Mouse (Mus musculus) embryo, embryonic 10 days (tissue): ENCODE data around the gene Slc22a18.
A peak's percentile ranks its signal among the peaks of the same experiment; 100 is the strongest.

Experiments used
- DNase-seq: peaks from one replicate; pipeline ENCODE4 v3.0.0-alpha.2; 2015; ENCODE audit warnings: low spot score

The Slc22a18 gene

GRCm38 (mm10) chr7:143473347-143474101, at the start of gene Slc22a18:
Gene Slc22a18, plus strand, starts transcription at chr7:143473736.
- no peak for DNase-seq

- DNase-seq = peak; percentile 86
Measured at GRCm38 (mm10) chr7:143428142-143428813, 45.3 kb upstream of the Slc22a18 start.

GRCm38 (mm10) chr7:143428814-143429499, 44.6 kb upstream of the Slc22a18 start:
- DNase-seq = peak; percentile 56

GRCm38 (mm10) chr7:143432631-143433030, 40.9 kb upstream of the Slc22a18 start:
- DNase-seq = no peak

- DNase-seq = no peak
Measured at GRCm38 (mm10) chr7:143433331-143433730, 40.2 kb upstream of the Slc22a18 start.

- no peak for DNase-seq
Measured at GRCm38 (mm10) chr7:143437231-143437893, 36.2 kb upstream of the Slc22a18 start.

- DNase-seq = peak; percentile 68
Measured at GRCm38 (mm10) chr7:143437894-143438581, 35.5 kb upstream of the Slc22a18 start.

- no peak for DNase-seq
Measured at GRCm38 (mm10) chr7:143438965-143439364, 34.6 kb upstream of the Slc22a18 start.

- DNase-seq = no peak
Measured at GRCm38 (mm10) chr7:143444580-143444954, 29.0 kb upstream of the Slc22a18 start.

- DNase-seq = no peak
Measured at GRCm38 (mm10) chr7:143444955-143445648, 28.4 kb upstream of the Slc22a18 start.

- DNase-seq = peak; percentile 68
Measured at GRCm38 (mm10) chr7:143445651-143446460, 27.7 kb upstream of the Slc22a18 start.

GRCm38 (mm10) chr7:143447130-143447529, 26.4 kb upstream of the Slc22a18 start:
- no peak for DNase-seq

GRCm38 (mm10) chr7:143458963-143459331, 14.6 kb upstream of the Slc22a18 start:
- no peak for DNase-seq

GRCm38 (mm10) chr7:143459332-143460211, 14.0 kb upstream of the Slc22a18 start:
- no peak for DNase-seq

GRCm38 (mm10) chr7:143460217-143460834, 13.2 kb upstream of the Slc22a18 start:
- DNase-seq = no peak

- peak; percentile 89 for DNase-seq
Measured at GRCm38 (mm10) chr7:143460874-143461273, 12.7 kb upstream of the Slc22a18 start, which contains the start of gene Cdkn1c. Gene Cdkn1c, minus strand, starts transcription at chr7:143461050.

GRCm38 (mm10) chr7:143461294-143461870, 12.2 kb upstream of the Slc22a18 start:
- no peak for DNase-seq

GRCm38 (mm10) chr7:143461920-143462319, 11.6 kb upstream of the Slc22a18 start:
- DNase-seq = no peak
